Mouse (Mus musculus) neutrophil, adult 5-6 weeks (primary cell): ENCODE measurements around the gene Rbm6. TPM values are rescaled to one million over a fixed set of nuclear protein-coding genes. Genes with fewer than 3 reads are reported as not detected.

ENCODE experiments used
- ATAC-seq: fragments of 151-379, 151-347 bp; 2 replicates; pipeline ENCODE4 v1.8.0; 2017; ENCODE audit warnings: mild to moderate bottlenecking, moderate TSS enrichment; ENCODE audit not compliant: insufficient number of reproducible peaks, poor library complexity, low FRiP score, severe bottlenecking; ENCODE audit errors: extremely low read depth
- total RNA-seq: library from RNA; stranded (forward); fragments of 200-1000 nt; gene quantifications from 2 replicates; pipeline ENCODE4 v1.2.3, GENCODE M21; 2017

Rbm6 gene
- total RNA-seq, 1 experiment from 2014 or later: 218 TPM

GRCm38 (mm10) chr9:107770374-107771290, 102.4 kb downstream of the Rbm6 start, which contains the start of gene Rbm5:
Rbm5 (minus strand) TSS chr9:107770996.
- ATAC-seq: peak; percentile 100

GRCm38 (mm10) chr9:107770037-107770373, 103.0 kb downstream of the Rbm6 start:
- ATAC-seq: no peak

- ATAC-seq: no peak
These were observed 103.5 kb downstream of the Rbm6 start for GRCm38 (mm10) chr9:107769445-107770000.

- ATAC-seq: no peak
These were observed 104.2 kb downstream of the Rbm6 start for GRCm38 (mm10) chr9:107768851-107769250.

- ATAC-seq: no peak
These were observed 113.4 kb downstream of the Rbm6 start for GRCm38 (mm10) chr9:107759593-107759992.

- no peak for ATAC-seq
These were observed 122.7 kb downstream of the Rbm6 start for GRCm38 (mm10) chr9:107750378-107750777.

DNA sequence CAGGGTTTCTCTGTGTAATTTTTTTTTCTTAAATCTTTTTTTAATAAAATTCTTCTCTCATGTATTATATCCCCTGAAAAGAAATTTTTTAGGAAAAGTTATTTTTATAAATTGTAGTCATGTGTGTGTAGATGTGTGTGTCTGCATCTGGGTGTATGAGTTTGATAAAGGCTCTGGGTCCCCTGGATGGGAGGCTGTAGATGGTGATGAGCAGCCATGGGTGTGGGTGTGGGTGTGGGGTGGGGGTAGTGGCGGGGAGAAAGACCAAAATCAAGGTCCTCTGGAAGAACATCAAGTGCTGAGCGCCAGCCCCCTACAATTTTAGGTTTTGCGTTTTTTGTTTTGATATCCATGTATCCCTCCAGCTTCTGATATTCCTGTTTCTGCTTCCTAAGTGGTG, 125.0 kb downstream of the Rbm6 start:
- ATAC-seq: no peak

DNA sequence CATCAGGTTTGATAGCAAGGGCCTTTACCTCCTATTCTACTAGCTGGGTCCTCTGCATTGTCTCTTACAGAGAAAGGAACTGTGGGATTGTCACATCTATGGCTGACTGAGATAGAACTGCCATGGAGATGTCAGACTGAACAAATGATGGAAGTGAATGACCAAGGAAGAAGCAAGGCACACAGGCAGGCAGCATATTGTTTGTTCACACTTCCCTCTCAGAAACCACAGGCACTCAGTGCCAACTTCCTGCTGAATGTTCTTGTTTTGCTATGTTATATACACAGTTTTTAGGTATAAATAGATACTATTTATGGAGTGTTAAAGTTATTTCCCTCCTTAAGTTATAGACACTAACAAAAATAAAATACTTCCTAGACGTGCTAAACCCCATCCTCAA, 125.7 kb downstream of the Rbm6 start:
- ATAC-seq: no peak

DNA sequence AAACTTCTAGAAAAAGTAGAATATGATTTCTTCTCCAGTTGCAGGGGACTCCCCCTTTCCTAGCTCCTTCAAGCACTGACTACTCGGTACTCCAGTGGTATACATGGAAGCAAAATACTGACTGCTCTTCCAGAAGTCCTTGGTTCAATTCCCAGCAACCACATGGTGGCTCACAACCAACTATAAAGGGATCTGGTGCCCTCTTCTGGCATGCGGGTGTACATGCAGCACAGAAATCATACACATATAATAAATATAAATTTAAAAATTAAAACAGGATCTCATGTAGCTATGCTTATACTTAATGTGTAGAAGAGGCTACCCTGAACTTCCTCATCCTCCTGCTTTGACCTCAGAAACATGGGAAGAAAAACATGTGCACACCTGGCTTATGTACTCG, 126.4 kb downstream of the Rbm6 start:
- no peak for ATAC-seq

GRCm38 (mm10) chr9:107744061-107744460, 129.0 kb downstream of the Rbm6 start:
- ATAC-seq: no peak

GRCm38 (mm10) chr9:107738841-107739202, 134.2 kb downstream of the Rbm6 start:
- no peak for ATAC-seq

- peak; percentile 54 for ATAC-seq
These were observed 134.8 kb downstream of the Rbm6 start for GRCm38 (mm10) chr9:107738020-107738840.

DNA sequence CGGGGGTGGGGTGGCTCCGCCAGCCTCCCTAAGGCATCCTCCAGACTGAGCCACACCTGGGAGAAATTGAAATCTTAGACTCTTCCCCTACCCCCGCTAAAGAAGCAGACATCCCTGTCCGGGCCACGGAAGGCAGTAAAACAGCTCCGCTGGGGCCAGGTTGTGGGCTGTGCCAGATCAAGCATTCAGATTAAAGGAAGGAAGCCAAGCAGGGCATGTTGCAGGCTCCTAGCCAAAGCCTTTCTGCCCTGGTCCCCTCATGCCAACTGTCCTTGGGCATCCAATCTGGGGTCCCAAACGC, 136.9 kb downstream of the Rbm6 start:
- no peak for ATAC-seq

- ATAC-seq: no peak; the same call in 1 of the 2 replicates
These were observed 137.5 kb downstream of the Rbm6 start for GRCm38 (mm10) chr9:107735356-107736184.

DNA sequence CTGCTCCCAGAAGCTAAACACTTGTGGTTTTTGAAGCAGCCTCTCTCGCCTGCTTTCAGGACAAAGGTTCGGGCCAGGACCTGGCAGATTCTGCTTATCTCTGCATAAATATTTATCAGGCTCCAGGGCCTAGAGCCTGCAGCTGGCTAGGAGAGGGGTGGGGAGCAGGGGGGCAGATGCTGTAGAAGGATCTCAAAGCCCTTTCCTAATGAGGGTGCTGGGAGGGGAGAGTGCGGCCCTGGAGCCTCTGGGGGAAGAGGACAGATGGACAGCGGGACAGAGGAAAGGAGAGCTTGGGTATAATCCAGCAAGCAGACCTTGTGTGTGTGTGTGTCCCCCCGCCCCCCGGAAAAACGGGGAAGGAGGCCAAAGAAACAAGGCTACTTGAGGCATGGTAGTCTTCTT, 138.5 kb downstream of the Rbm6 start:
- ATAC-seq: no peak

DNA sequence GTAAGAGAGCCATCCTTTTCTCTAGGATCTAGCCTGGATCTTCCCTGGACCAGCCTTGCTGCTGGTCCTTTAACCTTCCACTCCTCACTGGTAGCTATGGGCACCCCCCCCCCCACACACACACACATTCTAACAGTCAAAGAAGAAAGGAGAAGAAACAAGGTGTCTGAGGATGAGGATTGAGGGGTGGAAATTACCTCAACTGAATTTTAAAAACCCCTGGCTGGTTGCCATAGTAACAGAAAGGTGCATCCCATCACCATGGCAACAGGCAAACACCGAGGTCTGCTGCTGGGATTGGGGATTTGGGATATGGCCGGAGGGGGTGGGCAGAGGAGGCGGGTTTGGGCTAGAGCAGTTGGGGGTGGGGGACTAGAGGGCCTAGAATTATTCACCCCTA, 143.3 kb downstream of the Rbm6 start:
- no peak for ATAC-seq

- ATAC-seq: no peak
These were observed 143.9 kb downstream of the Rbm6 start for GRCm38 (mm10) chr9:107728919-107729670.

- no peak for ATAC-seq
These were observed 146.0 kb downstream of the Rbm6 start for GRCm38 (mm10) chr9:107727041-107727440.
